Mouse (Mus musculus): ENCODE results near the gene Prcd. TPM values are rescaled to one million over a fixed set of nuclear protein-coding genes. Genes with fewer than 3 reads are reported as not detected.

The Prcd gene
- total RNA-seq, 2 experiments from 2014 or later, result not detected

DNA sequence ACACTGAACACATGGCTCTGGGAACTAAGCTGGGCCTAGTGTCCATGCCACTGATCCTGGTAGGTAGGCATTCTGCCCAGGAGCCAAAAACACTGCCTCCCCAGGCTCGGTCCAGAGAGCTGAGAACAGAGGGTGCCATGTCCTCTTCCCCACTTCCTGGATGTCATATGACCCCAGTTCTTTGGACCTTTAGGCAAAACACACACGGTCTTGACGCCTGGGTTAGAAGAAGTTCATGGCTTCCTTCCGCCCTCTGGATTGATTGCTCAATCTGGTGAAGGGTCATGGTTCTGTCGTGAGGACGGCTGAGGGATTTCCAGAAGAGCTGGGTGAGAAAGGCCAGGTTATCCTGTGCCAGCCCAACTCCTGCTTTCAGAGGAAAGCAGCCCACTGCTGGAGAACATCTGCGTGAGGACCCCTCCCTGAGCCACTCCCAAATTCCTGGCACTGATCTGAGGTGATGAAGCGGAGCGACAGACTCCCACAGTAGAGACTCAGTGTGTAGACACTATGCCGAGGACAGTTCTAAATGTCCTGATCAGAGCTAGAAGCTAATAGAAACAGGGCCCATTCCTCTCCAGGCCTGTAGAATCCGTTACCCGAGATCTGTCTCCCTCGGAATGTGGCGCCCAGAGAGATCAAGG, 29.3 kb downstream of the Prcd start:
- ATAC-seq (ENCODE audit: poor library complexity, severe bottlenecking), result no peak; the same call in 1 of the 2 replicates

- no peak for ATAC-seq (ENCODE audit: poor library complexity, severe bottlenecking)
These were observed 30.4 kb downstream of the Prcd start for GRCm38 (mm10) chr11:116683777-116684176.

DNA sequence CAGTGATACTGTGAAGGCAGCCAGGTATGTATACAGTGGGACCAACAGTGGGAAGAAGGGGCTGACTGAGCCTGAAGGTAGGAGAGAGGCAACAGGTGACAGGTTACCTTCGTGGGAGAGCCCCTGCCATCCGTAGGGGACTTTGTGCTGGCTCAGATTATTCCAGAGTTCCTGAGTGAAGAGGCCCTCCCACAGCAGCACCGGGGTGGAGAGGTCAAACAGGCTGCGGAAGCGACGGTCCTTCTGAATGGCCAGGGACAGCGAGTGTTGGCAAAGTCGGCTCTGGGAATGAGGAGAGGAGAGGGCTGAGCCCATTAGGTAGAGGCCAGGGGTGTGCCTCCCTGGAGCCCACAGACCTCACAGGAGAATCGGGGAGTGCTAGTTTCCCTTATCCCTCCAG, 32.4 kb downstream of the Prcd start:
- ATAC-seq (ENCODE audit: poor library complexity, severe bottlenecking), result no peak

DNA sequence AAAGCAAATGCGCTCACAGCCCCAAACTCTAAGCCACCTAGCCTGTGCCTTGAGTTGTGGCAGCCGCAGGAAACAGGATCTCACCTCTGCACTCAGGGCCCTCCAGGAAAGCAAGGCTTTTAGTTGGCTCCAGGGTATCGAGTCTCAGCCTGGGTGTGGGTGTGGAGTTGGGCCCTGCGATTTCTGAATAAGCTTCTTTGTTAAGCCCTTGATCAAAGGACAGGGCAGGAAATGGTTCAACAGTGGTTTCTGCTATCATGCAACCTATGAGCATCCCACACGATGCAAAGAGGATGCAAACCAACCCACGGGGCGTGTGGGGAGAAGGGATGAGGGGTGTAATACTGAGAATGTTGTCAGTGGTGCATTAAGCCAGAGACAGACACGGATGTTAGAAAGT, 34.6 kb downstream of the Prcd start:
- ATAC-seq (ENCODE audit: poor library complexity, severe bottlenecking), result no peak

DNA sequence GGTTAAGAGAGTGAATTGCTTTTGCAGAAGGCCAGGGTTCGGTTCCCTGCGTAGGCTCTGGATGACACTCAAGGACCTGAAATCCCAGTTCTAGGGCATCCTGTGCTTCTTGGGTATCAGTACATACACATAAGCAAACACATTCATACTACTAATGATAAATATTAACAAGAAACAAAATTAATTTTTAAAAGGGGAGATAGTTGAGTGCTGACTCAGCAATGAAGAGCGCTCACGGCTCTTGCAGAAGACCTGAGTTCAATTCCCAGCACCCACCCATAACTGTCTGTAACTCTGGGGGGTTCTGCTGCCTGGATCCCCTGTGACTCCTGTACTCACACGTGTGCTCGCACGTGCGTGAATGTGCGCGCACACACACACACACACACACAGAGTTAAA, 36.3 kb downstream of the Prcd start:
- ATAC-seq (ENCODE audit: poor library complexity, severe bottlenecking), result no peak

DNA sequence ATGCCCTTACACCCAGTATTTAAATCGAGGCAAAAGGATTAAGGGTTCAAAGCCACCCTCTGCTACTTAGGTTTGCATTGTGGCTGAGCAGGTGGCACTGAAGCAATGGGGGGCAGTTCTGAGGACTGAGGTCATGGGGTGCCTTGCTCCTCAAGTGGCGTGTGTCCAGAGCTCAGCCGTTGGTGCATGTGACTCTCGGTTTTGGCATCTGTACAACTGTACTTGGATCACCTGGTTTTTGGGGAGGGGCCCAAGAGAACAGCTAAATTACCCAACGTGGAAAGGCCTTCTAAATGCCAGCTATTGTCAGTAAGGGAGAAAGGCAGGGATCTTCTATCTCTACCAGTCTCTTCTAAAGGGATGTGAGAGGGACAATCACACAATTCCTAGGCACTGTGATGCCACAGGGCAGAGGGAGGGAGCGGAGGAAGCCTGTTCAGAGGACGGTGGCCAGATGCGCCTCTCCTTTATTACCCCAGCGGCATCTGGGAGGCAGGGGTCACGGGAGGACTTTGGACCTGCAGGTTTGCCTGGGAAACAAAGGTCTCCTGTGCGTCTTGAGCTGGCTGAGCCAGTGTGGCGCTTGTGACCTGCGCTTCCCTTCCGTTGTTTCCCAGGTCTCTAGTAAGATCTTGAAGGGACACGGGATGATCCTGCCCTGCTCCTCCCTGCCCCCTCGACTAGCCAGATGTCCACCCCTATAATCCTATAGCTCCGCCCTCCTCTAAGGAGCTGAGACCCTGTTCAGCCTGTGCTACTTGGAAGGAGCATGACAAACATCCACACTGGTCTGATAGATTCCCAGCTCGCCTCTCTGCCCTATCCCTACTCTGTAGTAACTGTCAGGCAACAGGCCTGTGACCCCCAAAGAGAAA, 37.6 kb downstream of the Prcd start:
- no peak for ATAC-seq (ENCODE audit: poor library complexity, severe bottlenecking)

GRCm38 (mm10) chr11:116693899-116694249, 40.5 kb downstream of the Prcd start:
- ATAC-seq (ENCODE audit: poor library complexity, severe bottlenecking), result no peak

- no peak for ATAC-seq (ENCODE audit: poor library complexity, severe bottlenecking)
These were observed 41.2 kb downstream of the Prcd start for GRCm38 (mm10) chr11:116694250-116695193.

GRCm38 (mm10) chr11:116695194-116695880, 42.0 kb downstream of the Prcd start:
- no peak for ATAC-seq (ENCODE audit: poor library complexity, severe bottlenecking)

GRCm38 (mm10) chr11:116696426-116696825, 43.1 kb downstream of the Prcd start:
- ATAC-seq (ENCODE audit: poor library complexity, severe bottlenecking), result no peak

DNA sequence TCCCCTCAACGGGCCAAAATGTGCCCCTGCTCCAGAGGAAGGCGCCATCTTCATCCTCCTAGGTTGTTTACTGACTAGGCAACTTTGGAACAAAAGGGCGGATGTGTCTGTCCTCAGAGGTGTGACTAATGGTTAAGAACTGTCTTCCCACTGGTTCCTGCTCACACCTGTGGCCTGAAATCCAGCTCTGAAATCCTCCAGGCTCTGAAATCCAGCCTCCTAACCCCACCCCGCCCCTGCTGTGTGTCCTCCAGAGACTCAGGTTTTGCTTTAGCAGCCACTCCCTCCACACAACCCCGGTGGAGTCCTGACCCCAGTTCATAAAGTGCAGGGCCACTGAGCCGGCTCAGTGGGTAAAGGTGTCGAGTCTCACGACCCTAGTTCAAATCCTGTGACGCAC, 44.2 kb downstream of the Prcd start:
- no peak for ATAC-seq (ENCODE audit: poor library complexity, severe bottlenecking)

- ATAC-seq (ENCODE audit: poor library complexity, severe bottlenecking), result no peak
These were observed 48.1 kb downstream of the Prcd start for GRCm38 (mm10) chr11:116701377-116701841.

- ATAC-seq (ENCODE audit: poor library complexity, severe bottlenecking), result no peak
These were observed 51.2 kb downstream of the Prcd start for GRCm38 (mm10) chr11:116704336-116705035.

- ATAC-seq (ENCODE audit: poor library complexity, severe bottlenecking), result no peak
These were observed 51.9 kb downstream of the Prcd start for GRCm38 (mm10) chr11:116705204-116705608.

DNA sequence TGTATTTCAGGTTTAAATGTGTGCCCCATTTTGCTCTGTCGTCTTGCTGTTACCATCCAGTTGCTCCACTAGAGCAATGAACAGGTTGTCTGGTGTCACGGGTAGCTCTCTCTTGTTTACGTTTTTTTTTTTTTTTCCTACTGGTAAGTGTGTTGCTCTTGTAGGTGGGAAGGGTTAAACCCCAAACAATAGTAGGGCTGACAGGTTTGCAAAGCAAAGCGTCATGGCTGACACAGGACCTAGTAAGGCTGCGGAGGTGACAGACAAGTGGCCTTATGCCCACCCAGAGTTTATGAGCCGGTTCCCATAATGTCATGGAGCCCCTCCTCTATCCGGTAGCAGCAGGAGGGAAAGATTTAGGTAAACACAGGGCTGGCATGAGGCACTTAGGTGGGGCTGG, 53.0 kb downstream of the Prcd start:
- no peak for ATAC-seq (ENCODE audit: poor library complexity, severe bottlenecking)

DNA sequence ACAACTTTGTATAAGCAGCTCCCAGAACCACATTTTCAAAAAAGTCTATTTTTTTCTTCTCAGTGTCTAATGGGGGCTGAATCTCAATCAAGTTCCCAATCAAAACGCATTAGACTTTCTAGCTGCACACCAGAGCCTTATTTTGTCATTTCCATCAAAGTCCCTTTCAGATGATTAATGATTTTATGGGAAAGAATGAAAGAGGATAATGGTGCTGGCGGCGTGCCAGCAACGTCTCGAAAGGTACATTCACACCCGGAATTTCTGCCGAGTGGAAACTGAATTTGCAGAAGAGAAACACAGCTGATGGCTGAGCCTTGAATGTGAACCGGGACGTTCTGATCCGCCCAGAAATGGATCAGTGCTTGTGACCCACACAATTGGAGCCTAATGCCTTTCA, 56.8 kb downstream of the Prcd start:
- ATAC-seq (ENCODE audit: poor library complexity, severe bottlenecking), result no peak

DNA sequence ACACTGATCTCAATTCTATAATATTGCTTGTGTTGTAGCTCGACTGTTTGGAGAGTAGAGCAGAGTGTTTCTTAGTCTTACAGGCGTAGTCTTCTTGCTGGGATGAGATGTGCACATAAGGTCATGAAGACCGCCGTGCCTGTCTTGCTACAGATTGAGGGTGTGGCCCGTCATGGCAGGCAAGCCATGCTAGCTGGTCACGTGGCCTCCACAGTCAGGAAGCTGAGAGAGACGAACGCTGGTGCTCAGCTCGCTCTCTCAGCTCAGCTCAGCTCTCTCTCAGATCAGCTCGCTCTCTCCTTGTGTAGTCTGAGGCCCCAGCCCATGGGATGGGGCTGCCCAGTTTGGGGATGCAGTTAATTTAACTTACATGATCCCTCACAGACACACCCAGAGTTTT, 57.5 kb downstream of the Prcd start:
- ATAC-seq (ENCODE audit: poor library complexity, severe bottlenecking), result no peak

DNA sequence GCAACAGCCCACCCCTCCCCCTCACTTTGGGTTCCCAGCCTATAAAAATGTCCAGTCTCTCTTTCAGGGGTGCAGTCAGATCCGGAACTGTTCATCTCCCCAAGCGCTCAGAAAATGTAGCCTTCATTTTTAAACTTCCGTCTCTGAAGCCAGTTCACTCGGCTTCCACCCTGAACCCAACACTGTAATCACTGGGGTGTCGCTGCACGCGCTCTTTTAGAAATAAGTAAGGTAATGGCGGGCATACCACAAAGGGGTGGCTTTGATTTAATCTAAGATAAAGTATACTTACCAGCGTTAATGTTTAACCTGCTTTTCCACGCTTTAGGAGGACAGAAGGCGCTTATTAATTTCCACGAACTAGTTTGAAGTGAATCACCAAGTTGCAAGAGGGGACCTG, 60.7 kb downstream of the Prcd start:
- ATAC-seq (ENCODE audit: poor library complexity, severe bottlenecking), result no peak
